Mouse (Mus musculus) gastrocnemius, adult 2 months (tissue): Measurements from ENCODE around the gene Zbp1. TPM values are rescaled to one million over a fixed set of nuclear protein-coding genes. Genes with fewer than 3 reads are reported as not detected.

Source experiments
- DNase-seq: peaks from one replicate; pipeline ENCODE4 v3.0.0; 2022
- H3K27ac ChIP-seq: fragments of 200-600 bp; 2 replicates; pipeline ENCODE4 v1.8.1; 2022; ENCODE audit warnings: mild to moderate bottlenecking
- H3K4me3 ChIP-seq: fragments of 200-600 bp; 2 replicates; pipeline ENCODE4 v1.8.1; 2022; ENCODE audit warnings: mild to moderate bottlenecking, moderate library complexity
- CTCF ChIP-seq: fragments of 200-600 bp; IDR thresholded peaks from 2 replicates; pipeline ENCODE4 v1.8.1; 2022; ENCODE audit warnings: antibody characterized with exemption, mild to moderate bottlenecking, moderate library complexity
- intact Hi-C: fragments of 180-260 bp; cut with DNase I; formaldehyde crosslinking; loops from one replicate; pipeline ENCODE4 v1.15.1; 2025
- total RNA-seq, 2 experiments: library from RNA; stranded (reverse); gene quantifications; 2 replicates each; pipeline ENCODE4 v1.2.3; 2021

Zbp1 gene
- total RNA-seq, 2 experiments from 2014 or later = not detected

DNA sequence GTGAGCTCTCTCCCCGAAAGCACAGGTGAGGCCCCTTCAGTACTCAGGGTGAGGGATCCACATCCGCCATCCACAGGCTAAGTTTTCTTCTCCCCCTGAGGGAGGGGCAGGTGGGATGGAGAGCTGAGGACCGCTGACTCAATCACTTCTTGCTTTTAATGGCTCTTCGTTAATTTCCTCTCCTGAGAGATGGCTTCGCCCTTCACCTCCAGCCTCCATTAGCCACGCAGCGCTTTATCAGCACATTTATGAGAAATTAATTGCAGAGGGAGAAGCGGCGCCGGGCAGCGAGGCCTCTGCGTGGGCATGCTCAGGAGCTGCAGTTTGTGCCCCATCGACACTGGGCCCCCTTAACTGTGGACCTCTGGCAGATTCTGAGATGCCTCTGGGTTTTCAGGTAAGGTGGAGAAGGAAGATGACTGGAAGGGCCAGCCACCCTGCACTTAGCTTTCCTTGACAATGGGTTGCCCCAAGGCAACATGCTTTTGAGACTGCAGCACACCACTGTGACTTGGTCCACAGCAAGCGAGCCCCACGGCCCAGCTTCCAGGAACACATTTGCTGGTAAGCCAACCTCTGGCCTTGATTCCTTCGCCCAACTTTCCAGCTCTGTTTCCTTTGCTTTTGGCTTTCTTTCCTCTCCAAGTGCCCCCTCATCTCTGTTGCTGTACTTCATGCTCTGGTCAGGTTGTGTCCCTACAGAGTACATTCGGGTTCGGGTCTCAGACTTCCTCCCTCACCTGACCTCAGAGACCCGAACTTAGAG, 15.6 kb downstream of the Zbp1 start:
- Histone ChIP-seq H3K4me3 (no peak overlapping the region), H3K27ac (no peak overlapping the region)
- no peak for DNase-seq
- intact Hi-C loops = no loop called here
- TF ChIP-seq CTCF = no peak

GRCm38 (mm10) chr2:173194796-173195195, 23.9 kb downstream of the Zbp1 start:
- H3K4me3 ChIP-seq = no peak overlapping the region
- no peak overlapping the region for H3K27ac ChIP-seq
- intact Hi-C loops = no loop called here
- no peak for DNase-seq
- TF ChIP-seq CTCF = no peak

DNA sequence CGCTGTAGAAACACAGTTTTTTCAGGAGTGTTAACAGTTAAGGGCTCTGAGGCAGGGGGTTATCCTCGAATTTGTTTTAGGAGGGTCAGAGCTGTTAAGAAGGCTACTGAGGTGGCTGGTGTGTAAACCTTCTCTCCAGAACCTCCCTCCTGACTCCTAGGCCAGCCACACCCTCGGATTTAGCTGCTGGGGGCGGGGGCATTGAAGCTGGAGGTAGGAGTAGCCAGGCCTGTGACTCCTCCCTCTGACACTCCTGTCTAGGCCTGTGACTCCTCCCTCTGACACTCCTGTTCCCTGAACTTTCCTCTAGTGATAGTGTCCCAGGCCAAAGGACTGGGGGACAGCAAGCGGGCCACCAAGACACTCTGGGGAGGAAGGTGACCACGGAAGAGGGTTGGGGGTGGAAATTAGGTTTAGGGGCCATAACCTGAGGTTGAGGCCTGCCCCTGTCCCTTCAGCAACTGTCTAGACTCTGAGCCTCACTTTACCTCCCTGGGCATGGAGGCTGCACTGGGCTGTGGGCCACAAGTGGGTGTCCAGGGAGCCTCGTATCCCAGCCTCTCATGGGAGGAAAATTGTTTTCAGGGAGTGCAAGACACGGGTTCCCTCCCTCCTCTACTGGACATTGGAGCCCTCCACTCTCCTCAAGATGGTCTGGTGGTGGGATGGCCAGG, 31.4 kb downstream of the Zbp1 start:
- no peak for TF ChIP-seq CTCF
- intact Hi-C loops = loop anchor here (2.0 kb wide), 1 partner anchor 265 kb away; no protein-coding TSS in a partner anchor
- no peak overlapping the region for H3K27ac ChIP-seq
- no peak overlapping the region for H3K4me3 ChIP-seq
- no peak for DNase-seq

GRCm38 (mm10) chr2:173186047-173186943, 32.4 kb downstream of the Zbp1 start:
- DNase-seq = peak; percentile 88
- Histone ChIP-seq H3K27ac (no peak overlapping the region), H3K4me3 (no peak overlapping the region)
- TF ChIP-seq CTCF = peak; percentile 98; the same call in 1 of the 2 replicates
- intact Hi-C loops = loop anchor here (1.0 to 2.0 kb wide), 3 partner anchors 267 to 376 kb away; no protein-coding TSS in a partner anchor

- Histone ChIP-seq H3K4me3 (no peak overlapping the region), H3K27ac (no peak overlapping the region)
- intact Hi-C loops = loop anchor here (2.0 kb wide), 1 partner anchor 20 kb away; no protein-coding TSS in a partner anchor
- no peak for DNase-seq
- TF ChIP-seq CTCF = no peak
These were observed 33.4 kb downstream of the Zbp1 start for GRCm38 (mm10) chr2:173185282-173185681.

GRCm38 (mm10) chr2:173184475-173185080, 34.1 kb downstream of the Zbp1 start:
- Histone ChIP-seq H3K4me3 (no peak overlapping the region), H3K27ac (no peak overlapping the region)
- no peak for TF ChIP-seq CTCF
- intact Hi-C loops = loop anchor here (1.0 to 2.0 kb wide), 2 partner anchors 20 to 77 kb away; no protein-coding TSS in a partner anchor
- no peak for DNase-seq

DNA sequence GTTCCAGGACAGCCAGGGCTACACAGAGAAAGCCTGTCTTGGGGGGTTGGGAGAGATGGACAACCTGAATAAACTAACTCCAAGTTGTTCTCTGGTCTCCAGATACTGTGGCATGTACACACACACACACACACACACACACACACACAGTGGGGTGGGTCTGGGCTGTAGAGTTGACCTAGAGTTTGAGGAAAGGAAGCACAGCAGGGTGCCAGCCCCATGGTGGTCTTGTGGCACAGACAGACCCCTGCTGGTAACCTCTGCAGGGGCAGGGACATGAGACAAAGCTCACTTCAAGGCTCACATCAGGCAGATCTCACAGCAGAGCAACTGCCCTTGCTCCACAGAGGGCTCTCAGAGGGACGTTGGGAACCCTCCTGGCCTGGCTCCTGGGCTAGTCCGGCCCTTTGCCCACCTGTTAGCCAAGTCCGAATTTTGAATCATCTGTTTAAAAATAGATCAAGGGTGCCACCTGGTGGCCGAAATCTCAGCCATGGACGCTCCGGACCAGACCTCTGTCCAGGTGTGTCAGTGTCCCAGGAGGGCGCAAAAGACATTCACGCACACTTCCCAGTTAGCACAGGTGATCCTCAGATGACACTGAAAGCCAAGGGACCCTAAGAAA, 34.8 kb downstream of the Zbp1 start:
- TF ChIP-seq CTCF = peak; percentile 78
- DNase-seq = peak; percentile 73
- no peak overlapping the region for H3K27ac ChIP-seq
- intact Hi-C loops = loop anchor here (1.0 to 2.0 kb wide), 2 partner anchors 19 to 77 kb away; no protein-coding TSS in a partner anchor
- no peak overlapping the region for H3K4me3 ChIP-seq

- Histone ChIP-seq H3K4me3 (no peak overlapping the region), H3K27ac (no peak overlapping the region)
- no peak for DNase-seq
- intact Hi-C loops = no loop called here
- no peak for TF ChIP-seq CTCF
These were observed 35.4 kb downstream of the Zbp1 start for GRCm38 (mm10) chr2:173183311-173183710.

- Histone ChIP-seq H3K4me3 (no peak overlapping the region), H3K27ac (no peak overlapping the region)
- intact Hi-C loops = no loop called here
- TF ChIP-seq CTCF = no peak
- no peak for DNase-seq
These were observed 35.9 kb downstream of the Zbp1 start for GRCm38 (mm10) chr2:173182796-173183195.

DNA sequence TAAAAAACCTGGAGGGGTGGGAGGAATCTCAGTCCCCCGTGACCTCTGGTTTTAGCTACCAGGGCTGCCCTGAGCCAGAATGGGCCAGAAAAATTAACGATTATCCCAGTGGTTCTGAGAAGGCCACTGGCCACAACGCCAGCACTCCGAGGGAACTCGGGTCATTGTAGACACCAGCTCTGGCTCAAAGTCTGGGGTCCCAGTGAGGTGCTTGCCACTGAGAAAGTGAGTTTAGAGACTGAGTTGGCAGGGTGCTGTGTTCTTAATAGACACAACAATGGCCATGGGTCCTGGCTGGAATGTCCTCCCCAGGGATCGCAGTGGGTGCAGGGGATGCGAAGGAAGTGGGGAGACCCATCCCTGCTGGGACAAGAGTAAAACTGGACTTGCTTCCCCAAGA, 36.8 kb downstream of the Zbp1 start:
- TF ChIP-seq CTCF = no peak
- DNase-seq = no peak
- intact Hi-C loops = no loop called here
- no peak overlapping the region for H3K4me3 ChIP-seq
- no peak overlapping the region for H3K27ac ChIP-seq

DNA sequence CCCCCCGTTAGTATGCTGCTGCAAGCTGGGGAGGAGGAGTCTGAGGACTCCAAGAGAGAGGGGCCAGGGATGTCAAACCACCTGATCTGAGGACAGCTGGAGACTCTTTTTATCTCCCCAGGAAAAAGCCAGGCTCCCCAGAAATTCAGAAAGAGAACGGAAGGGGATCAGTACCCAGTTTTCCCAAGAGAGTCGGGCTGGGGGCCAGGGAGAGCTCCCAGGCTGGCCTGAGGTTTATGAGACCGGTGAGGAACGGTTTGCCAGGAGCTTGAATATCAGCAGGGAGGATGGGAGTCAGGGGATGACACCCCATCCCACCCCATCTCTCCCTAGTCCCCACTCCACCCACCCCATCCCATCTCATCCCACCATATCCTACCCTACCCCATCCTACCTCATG, 37.2 kb downstream of the Zbp1 start:
- no peak overlapping the region for H3K27ac ChIP-seq
- H3K4me3 ChIP-seq = no peak overlapping the region
- no peak for DNase-seq
- intact Hi-C loops = no loop called here
- TF ChIP-seq CTCF = no peak
